Mouse (Mus musculus) urinary bladder, postnatal 36 days (tissue): ENCODE data around the gene Gm9964.
"Not testable (repeated sequence)": the region's sequence is repeated elsewhere in the genome, so short reads cannot be mapped to it uniquely, and the experiment has no call there.

Source experiments
- DNase-seq, 2 experiments: peaks; one replicate each; pipeline ENCODE4 v3.0.0; 2022; ENCODE audit warnings: low spot score in 2 of 2, mixed read lengths in 1 of 2

Gm9964 gene

DNA sequence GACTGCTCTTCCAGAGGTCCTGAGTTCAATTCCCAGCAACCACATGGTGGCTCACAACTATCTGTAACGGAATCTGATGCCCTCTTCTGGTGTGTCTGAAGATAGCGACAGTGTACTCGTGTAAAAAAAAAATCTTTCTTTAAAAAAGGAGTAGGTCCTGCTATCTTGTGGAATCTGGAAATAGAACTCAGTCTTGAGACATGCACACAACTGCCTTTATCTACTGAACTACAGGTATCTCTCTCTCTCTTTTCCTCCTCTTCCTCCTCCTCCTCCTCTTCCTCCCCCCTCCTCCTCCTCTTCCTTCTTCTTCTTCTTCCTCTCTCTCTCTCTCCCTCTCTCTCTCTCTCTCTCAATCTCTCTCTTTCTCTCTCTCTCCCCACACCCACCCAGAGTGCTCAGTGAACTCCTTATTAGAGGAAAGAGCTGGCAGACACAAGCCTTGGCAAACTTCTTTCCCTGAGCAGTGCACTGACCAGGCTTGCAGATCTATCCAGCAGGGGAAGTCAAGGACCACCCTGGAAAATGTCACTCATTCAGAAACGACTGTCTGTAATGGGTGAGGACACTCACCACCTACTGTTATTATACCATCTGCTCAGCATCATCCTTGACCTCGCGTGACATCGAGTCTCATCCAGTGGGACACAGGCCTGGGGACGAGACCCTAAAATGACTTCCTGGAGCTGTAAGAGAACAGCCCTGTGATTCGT lies 3.2 kb upstream of the Gm9964 start:
- no peak for DNase-seq

DNA sequence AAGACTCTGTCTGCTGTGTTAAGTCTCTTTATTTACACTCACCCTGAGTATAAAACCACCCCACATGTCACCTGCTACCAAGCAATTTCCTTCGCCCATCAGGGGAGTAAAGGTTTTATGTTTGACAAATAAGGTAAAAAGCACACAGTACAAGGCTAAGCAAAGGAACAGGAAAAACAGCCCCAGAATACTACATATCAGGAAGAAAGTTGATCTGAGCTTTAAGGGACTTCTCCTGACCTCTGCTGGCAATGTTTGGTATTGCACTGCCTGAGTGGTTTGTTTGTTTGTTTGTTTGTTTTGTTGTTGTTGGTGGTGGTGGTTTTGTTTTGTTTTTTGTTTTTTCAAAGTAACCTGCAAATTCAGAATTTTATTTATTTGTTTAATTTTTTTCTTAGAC lies 539 bp downstream of the Gm9964 start:
- DNase-seq = no peak

DNA sequence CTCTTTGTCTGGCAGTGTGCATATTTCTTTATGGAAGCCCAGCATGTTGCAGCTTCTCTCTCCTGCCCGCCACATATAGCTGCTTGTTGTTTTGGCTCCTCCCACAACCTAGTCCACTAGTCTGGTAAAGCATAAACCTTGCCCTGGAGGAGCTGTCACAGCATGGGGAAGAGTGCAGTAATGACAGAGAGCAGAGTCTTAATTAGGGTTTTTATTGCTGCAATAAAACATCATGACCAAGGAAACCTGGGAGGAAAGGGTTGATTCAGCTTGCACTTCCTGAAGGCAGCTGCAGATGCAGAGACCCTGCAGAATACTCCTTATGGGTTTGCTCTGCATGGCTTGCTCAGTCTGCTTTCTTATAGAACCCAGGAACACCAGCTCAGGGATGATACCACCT lies 2.7 kb downstream of the Gm9964 start:
- DNase-seq = no peak

DNA sequence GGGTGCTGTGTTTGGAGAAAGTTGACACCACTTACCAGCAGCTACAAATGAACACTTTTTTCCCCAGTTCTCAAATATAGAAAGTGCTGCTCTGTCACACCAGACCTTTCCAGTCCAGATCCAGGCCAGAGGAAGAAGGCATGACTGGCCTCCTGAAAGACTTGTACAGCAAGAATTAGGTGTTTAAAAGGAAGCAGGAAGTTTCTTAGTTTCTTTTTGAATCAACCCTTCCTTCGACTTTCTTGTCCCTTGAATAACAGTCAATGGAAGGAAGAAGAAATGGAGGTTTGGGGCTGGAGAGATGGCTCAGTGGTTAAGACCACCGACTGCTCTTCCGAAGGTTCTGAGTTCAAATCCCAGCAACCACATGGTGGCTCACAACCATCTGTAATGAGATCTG lies 3.7 kb downstream of the Gm9964 start:
- no peak for DNase-seq

DNA sequence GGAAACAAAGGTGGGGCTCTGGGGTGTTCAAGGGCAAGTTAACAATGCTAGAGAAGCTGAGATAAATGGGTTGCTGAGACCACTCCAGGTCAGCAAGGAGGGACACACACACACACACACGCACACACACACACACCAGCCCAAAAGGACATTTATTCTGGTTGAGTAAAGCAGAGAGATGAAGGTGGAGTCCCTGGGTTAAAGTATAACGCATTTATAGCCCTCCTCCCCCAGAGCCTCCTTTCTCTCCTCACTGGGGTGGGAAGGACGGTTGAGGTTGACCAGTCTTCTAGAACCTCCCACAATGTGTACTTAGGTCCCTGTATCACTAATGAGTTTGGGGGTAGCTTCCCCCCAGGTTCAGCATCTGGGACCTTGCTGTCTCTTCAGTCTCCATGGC lies 4.6 kb downstream of the Gm9964 start:
- no peak for DNase-seq

DNA sequence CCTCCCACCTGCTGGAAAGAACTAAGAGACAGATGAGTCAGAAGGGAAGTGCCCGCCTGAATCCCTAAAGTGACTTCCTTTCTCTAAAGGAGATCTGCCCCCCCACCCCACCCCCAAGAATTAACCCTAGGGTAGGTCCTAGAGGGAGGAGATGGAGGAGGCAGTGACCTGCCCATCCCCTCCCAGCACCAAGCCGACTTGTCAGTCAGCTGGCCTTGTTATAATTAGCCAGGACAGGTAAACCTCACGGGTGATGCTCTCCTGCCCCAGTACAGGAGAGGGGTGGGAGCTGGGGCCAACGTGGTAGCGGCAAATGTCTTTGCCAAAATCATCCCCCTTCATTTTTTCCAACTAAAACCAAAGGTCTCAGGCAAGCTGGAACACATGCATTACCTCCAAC lies 5.1 kb downstream of the Gm9964 start:
- DNase-seq = no peak

DNA sequence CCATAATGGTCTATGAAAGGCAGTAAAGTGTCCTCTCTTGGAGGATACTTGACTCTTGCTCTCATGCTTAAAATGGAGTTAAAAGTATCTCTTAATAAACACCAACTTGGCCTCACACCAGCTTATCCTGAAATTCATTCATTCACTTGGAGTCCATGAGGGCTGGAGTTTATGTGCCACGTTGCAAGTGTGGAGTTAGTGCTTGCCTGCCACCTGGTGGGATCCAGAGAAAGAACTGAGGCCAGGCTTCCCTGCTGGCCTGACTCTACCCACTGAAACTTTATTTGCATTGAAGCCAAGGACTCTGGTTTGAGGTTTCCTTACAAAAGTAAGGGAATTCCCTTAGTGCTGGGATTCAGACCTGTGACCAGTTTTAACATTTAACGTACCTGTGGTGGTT lies 6.2 kb downstream of the Gm9964 start:
- DNase-seq = no peak

DNA sequence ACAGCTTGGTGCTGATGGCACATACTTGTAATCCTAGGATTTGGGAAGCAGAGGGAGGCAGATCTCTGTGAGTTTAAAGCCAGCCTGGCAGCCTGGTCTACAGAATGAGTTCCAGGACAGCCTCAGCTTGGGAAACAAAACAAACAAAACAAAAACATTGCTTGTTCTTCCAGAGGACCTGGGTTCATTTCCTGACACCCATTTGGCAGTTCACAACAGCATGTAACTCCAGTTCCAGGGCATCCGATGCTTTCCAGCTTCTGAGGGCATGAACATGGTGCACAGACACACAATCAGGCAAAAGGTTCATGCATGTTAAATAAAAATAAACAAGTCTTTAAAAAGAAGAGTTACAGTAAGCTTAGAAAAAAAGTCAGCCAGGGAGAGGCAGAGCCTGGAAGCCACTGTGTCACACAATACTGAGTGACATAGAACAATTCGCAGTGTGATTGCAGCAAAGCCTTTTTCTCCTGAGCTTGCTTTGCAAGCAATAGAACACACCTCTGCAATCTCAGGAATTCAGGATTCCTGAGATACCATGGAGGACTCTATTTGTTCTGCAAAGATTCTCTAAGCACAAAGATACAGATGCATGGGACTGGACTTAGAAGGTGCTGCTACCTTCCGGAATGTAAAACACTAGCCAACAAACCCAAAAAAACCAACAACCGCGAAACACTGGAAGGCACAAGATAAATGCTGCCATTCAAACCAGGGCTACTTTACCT lies 7.6 kb downstream of the Gm9964 start:
- no peak for DNase-seq

DNA sequence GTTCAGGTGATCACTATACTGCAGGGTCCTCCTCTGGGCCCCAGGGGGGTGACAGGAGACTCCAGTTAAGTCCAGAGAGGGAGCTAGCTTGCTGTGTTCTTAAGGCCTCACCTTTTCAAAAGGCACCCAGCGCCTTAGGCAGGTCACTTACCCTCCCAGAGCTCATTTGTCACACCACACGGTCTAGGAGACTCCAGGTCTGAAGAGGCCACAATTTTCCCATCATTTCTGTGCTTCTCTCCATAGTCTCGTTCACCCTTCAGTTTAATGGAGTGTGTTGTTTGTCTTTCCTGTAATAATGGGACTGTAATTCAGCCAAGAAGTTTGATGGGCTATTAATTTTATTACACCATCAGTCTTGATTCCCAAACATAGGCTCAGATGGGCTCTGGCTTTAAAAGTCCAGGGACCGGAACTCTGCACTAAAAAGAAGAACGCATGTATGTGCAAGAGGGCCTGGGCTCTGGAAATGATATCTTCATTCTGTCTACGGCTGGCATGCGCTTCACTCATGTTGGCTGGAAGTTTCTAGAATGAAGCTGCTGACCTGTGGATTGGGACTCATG lies 8.3 kb downstream of the Gm9964 start:
- no peak for DNase-seq

DNA sequence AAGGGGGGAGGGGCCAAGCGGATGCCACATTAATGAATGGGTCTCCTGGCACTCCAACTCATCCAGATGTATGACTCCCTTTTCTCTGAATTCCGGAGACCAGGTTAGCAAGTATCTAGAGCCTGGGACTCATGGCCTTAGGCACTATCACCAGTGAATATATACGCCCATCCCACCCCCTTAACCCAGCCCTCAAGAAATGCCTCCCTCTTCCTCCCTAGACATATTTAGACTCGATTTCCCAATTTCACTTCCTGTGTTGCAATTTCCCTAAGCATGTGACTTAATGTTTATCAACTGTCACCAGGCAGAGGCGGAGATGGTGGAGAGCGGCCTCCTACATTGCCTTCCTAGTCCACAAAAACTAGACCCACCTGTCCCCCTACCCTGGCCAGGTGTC lies 9.3 kb downstream of the Gm9964 start:
- DNase-seq = no peak

DNA sequence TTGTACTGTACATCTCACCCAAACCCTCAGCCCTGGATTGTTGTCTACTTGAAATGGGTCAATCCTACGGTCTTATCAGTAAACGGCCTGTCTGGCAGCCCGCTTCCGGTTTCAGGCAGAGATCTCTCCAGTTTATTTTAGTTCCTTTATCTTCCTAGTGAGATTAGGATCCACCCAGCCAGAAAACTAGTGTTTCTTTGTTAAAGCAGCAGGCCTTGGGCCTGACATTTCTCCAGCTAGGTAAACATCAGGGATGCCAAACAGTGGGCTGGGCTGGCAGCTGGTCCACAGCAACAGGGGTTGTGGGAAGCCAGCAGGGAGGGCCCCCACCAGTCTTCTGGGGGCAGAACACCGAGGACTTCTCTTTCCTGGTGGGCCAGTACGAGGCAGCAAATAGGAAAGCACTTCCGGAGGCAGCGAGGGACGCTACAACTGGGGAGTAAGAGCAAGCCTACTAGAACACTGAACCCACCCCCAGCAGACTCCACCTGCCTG lies 10.4 kb downstream of the Gm9964 start:
- no peak for DNase-seq

DNA sequence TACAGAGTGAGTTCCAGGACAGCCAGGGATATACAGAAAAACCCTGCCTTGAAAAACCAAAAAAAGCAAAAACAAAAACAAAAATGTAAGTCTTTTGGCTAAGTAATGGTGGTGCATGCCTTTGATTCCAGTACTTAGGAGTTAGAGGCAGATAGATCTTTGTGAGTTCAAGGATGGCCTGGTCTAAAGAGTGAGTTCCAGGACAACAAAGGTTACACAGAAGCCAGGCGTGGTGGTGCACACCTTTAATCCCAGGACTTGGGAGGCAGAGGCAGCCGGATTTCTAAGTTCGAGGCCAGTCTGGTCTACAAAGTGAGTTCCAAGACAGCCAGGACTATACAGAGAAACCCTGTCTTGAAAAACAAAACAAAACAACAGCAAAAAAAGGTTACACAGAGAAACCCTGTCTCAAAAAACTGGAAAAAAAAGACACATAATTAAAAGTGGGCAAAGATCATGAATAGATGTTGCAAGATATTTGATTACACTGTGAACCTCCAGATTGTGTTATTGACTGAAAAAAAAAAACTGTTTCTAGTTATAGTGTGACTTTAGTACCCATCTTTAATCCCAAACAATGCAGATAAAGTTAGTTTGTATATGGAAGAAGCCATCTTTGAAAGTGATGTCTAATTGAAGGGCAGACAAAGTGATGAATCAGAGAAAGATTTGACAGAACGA lies 13.2 kb downstream of the Gm9964 start:
- DNase-seq = no peak

DNA sequence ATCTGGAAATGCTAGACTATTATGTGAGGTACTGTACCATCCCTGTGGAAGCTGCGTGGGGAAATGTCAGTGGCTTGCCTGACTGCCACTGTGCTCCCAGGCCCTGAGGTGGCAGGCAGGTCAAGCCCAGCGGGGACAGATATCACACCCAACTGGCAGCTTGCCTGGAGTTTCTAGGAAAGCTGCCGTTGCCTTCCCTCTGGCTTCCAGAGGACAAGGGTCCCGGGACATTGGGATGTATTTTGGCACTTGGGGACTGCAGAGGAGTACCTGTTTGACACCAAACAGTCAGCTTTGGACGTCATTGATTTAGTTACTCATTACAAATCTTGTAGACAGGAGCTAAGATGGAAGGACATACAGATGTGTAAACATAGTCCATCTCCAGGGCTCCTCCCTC lies 15.3 kb downstream of the Gm9964 start:
- DNase-seq = no peak

DNA sequence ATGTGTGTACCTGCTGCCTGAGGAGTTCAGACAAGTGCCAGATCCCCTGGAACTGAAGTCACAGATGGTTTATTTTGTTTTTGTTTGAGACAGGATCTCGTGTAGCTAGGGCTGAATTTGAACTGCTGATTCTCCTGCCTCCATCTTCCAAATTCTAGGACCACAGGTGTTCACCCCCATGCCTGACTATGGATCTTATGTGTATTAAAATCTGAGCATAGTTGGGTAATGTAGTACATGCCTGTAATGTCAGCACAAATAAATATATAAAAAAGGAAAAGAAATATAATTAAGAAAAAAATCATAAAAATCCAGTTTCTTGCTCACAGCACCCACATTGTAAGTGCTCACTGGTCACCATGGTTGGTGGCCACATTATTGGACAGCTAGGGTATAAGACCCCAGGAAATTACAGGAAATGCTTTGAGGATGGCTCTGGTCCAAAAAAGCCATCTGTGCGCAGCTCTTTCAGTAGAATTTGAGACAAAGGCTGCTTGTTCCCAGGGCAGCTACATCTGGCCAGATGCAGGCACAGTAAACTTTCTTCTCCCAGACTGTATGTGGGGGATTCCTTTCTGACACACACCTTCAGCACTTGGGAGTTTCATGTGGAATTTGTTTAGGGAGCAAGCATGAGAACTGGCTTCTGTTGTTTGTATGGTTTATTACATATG lies 16.8 kb downstream of the Gm9964 start:
- DNase-seq = no peak

DNA sequence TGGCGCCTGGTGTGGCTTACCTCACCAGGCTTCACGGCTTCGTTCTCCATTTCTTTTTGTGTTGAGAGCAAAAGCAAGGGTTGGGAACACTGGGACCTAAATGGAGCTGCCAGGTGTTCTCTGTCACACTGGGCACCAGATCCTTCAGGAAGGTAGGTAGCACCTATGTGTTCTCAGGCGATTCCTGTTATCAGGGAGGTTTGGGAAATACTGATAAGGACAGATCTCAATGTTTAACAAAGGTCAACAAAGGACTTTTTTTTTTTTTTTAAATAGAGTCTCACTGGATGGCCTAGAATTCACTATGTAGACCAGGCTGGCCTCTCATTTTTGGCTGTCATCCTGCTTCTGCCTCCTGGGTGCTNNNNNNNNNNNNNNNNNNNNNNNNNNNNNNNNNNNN lies 22.9 kb downstream of the Gm9964 start:
- no peak for DNase-seq

DNA sequence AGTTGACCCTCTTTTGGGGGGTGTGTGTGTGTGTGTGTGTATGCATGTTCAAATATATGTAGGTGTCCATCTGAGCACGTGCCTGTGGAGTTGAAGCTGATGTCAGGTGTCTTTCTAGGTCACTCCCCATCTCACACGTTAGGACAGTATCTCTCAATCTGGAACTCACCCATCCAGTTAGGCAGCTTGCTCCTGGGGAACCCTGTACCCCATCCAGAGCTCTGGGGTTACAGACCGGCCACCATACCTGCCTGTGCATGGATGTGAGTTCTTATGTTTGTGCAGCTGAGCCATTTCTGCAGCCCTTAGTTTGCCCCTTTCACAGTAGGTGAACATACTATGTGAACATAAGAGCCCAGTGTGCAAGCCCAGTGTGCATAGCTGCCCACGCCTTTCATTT lies 23.7 kb downstream of the Gm9964 start:
- no peak for DNase-seq

DNA sequence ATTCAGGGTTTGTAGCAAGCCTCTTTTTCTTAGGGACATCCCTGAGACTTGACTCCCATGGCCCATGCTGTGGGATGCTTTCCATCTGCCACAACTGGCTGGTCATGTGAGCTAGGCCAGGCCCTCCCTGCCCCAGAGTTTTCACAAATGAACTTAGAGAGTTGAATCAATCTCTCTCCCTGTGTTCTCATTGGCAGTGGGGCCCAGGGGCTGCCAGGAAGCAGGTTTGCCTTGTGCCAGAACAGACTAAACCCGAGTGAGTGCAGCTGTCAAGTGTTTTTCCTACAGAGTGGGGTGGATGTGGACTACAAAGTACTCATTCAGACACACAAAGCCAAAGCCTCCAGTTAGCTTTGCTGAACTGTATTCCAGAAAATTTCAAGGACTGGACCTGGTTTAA lies 29.5 kb downstream of the Gm9964 start:
- DNase-seq = no peak

DNA sequence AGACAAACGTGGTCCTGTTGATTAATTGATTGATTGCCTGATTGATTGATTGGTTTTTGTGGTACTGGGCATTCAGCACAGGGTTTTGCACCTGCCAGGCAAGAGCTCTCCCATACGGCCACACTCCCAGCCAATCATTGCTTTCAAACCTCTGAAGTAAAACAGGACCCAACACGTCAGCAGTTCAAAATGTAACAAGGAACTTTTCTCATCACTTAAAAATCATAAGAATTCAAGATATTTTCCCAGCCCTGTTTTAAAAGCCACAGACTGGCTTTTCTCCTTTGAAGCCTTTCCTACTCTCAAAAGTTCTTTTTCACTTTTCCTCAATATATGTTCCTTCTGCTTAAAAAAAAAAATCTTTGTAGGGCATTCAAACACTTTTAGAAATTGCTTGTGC lies 32.3 kb downstream of the Gm9964 start:
- no peak for DNase-seq

DNA sequence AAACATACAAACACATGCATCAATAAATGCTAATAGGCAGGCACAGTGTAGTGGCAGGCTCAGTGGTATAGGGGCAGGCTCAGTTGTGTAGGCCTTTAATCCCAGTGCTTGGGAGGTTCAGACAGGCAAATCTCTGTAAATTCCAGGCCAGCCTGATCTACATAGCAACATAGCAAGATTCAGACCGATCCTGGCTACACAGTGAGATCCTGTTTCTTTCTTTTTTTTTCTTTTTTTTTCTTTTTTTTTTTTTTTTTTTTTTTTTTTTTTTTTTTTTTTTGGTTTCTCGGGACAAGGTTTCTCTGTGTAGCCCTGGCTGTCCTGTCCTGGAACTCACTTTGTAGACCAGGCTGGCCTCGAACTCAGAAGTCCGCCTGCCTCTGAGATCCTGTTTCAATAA lies 36.6 kb downstream of the Gm9964 start:
- not testable (repeated sequence) for DNase-seq

DNA sequence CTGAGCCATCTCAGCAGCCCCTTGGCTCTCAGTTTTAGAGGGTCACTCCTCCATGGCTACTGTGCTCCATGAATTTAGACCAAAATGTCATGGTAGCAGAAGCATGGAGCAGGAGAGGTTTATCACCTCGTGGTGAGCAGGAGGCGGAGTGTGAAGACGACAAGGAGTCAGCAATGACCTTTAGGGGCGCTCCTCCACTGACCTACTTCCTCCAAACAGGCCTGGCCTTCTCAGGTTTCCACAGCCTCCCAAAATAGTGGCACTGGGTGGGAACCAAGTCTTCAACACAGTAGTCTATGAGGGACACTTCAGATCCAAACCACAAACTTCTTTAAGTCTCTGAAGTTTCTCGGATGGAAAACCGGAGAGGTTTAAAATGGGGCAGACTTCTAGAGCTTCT lies 38.0 kb downstream of the Gm9964 start:
- DNase-seq = no peak

DNA sequence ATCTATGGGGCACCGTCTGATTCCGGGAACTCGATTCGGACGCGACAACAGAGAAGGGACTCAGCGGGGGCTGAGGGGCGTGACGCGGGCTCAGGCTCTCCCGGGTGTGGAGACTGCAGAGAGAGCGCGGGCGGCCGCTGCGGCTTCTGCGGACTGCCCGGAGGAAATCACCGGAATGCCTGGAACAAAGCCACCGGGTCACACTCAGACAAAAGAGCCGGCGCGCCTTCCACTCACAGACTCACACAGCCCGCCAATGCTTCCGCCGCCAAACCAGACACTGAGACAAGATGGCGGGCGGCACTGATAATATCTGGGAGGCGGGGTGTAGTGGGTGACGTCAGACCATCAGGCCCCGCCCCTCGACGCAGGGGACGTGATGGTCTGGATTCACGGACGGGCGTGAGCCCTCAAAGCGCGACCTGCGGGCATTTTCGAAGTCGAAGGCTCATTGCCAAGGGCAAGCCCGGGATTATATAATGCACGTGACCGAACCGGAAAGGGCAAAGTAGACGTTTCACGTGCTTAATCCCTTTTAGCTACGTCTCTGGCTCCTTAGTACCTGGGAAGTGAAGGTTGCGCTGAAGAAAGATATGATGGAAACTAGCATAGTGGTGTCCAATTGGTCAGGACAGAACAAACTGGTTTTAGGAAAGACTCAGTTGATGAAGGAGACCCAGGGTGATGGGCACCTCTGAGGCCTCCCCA lies 42.2 kb downstream of the Gm9964 start, which contains the start of gene Wsb1:
Gene Wsb1, minus strand, starts transcription at position 281 of the 708 bp plus-strand sequence.
- peak; percentile 90 to 92 for DNase-seq
